Mouse (Mus musculus) forebrain, postnatal 0 days (tissue): ENCODE results near the gene Maml3. TPM values are rescaled to one million over a fixed set of nuclear protein-coding genes. Genes with fewer than 3 reads are reported as not detected.

Experiments used
- ATAC-seq: fragments of 200-750 bp; cut with Nextera tagmentation; 2 replicates; pipeline ENCODE4 v1.8.0; 2017; ENCODE audit warnings: mild to moderate bottlenecking, moderate library complexity
- DNase-seq: peaks from one replicate; pipeline ENCODE4 v3.0.0-alpha.2; 2015
- H3K27ac ChIP-seq: fragments of 300-500 bp; sonication (generic); 2 replicates; pipeline ENCODE4 v1.5.1; 2014; ENCODE audit warnings: low read depth, mild to moderate bottlenecking, antibody characterized with exemption, low read length, moderate library complexity, mixed read lengths
- H3K27me3 ChIP-seq: fragments of 300-500 bp; sonication (generic); 2 replicates; pipeline ENCODE4 v1.6.1; 2014; ENCODE audit warnings: mild to moderate bottlenecking, low read length, mixed read lengths; ENCODE audit not compliant: insufficient read depth
- H3K36me3 ChIP-seq: fragments of 300-500 bp; sonication (generic); 2 replicates; pipeline ENCODE4 v1.6.1; 2014; ENCODE audit warnings: mild to moderate bottlenecking, moderate library complexity; ENCODE audit not compliant: insufficient read depth
- H3K4me1 ChIP-seq: fragments of 300-500 bp; sonication (generic); 2 replicates; pipeline ENCODE4 v1.6.1; 2014; ENCODE audit warnings: antibody characterized with exemption; ENCODE audit not compliant: insufficient read depth
- H3K4me2 ChIP-seq: fragments of 300-500 bp; sonication (generic); 2 replicates; pipeline ENCODE4 v1.6.1; 2014; ENCODE audit warnings: low read depth, mild to moderate bottlenecking, moderate library complexity
- H3K4me3 ChIP-seq: fragments of 300-500 bp; sonication (generic); 2 replicates; pipeline ENCODE4 v1.5.1; 2014; ENCODE audit warnings: low read depth, low read length, mixed read lengths
- H3K9ac ChIP-seq: fragments of 300-500 bp; sonication (generic); 2 replicates; pipeline ENCODE4 v1.6.1; 2014; ENCODE audit warnings: mild to moderate bottlenecking
- H3K9me3 ChIP-seq: fragments of 300-500 bp; sonication (generic); 2 replicates; pipeline ENCODE4 v1.6.1; 2016; ENCODE audit warnings: low read length
- CTCF ChIP-seq: sonication (generic); IDR thresholded peaks from 2 replicates; pipeline ENCODE4 v1.5.1; 2016; ENCODE audit warnings: antibody characterized with exemption, control low read depth, low read depth
- WGBS: fragments of 180-500 bp; shearing (Covaris S2); extraction: QIAGEN DNeasy Blood & Tissue Kit; methylation state at CpG from one replicate; pipeline ENCODE4 v1.1.7; 2014; 5-methylcytosine and 5-hydroxymethylcytosine counted together
- polyA plus RNA-seq: library from polyadenylated mRNA; unstranded; fragments of >200 nt; fragmentation: Nextera tagmentation; extraction: Ambion mirVana; gene quantifications from 2 replicates; pipeline ENCODE4 v1.2.1, GENCODE M21; 2015
- total RNA-seq: library from RNA; depleted of rRNA; stranded (reverse); fragments of >200 nt; gene quantifications from 2 replicates; pipeline ENCODE4 v1.2.3, GENCODE M21; 2014

The Maml3 gene
- total and polyA plus RNA-seq, 2 experiments from 2014 or later, result 3.1 to 14.9 TPM

DNA sequence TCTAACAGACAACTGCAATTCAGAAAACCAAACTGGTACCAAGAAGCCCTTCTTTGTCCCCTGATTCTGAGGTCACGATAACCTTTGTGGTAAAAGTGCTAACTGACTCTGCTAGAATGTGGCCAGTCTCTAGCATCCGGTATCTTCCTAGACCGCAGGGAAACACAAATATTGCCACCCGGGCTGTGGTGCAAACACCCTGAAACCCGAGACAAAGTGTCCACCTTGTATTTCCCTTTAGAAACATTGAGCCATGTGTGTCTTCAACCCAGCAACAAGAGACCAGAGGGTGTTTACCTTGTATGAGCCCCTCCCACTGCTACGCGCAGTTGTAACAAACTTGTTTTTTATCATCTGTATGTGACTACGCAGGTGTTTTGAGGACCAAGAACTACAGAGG is 359.7 kb downstream of the Maml3 start:
- Histone ChIP-seq H3K27ac (no peak overlapping the region), H3K36me3 (no peaks in the 10 kb centered on the region), H3K4me2 (no peak overlapping the region), H3K9ac (no peak overlapping the region), H3K9me3 (no peaks in the 10 kb centered on the region), H3K4me3 (no peak overlapping the region), H3K27me3 (no peaks in the 10 kb centered on the region), H3K4me1 (peaks cover 14% of the 10 kb centered on the region)
- no peak for DNase-seq
- no peak for TF ChIP-seq CTCF
- WGBS, result 91% methylated on average over 8 of the region's 8 CpGs
- no peak for ATAC-seq

DNA sequence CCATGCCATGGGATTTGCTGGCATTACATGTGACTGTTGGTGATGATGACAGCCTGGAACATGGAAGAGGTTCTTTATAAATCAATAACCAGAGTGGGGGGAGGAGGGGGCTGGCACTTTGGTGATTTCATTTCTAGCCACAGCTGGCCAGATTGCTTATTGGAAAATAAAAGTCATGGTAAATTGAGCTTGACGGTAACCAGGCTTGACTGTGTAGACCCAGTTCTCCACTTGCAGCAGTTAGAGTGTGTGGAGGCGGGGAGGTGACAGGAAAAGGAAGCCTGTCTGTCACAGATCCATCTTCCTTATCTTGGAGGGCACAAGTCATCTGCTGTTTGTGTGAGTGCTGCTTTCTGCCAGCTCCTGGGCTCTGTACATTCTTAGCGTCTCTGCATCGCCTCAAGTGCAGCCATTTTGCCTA is 360.5 kb downstream of the Maml3 start:
- Histone ChIP-seq H3K27ac (no peak overlapping the region), H3K4me2 (no peak overlapping the region), H3K4me1 (peaks cover 9% of the 10 kb centered on the region), H3K4me3 (no peak overlapping the region), H3K27me3 (no peaks in the 10 kb centered on the region), H3K9ac (no peak overlapping the region), H3K9me3 (no peaks in the 10 kb centered on the region), H3K36me3 (no peaks in the 10 kb centered on the region)
- ATAC-seq, result no peak
- no peak for TF ChIP-seq CTCF
- 85% methylated on average over 4 of the region's 4 CpGs for WGBS
- DNase-seq, result no peak

DNA sequence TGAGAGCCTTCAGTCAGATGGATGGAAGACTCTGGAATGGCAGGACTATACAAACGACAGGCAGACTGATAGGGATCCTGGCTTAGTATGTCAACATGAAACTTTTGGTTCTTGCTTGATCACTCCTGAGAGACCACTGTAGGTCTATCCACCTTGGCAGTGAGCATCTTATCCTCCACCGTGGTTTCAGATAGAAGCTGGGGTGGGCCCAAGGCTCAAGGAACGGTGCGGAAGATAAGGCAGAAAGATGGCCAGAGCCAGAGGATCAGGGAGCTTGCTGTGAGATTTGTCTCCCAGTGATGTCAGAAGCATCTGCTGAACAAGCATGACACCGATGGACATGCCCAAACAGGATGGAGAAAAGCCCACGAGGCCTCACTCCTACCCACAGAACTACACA is 362.5 kb downstream of the Maml3 start:
- Histone ChIP-seq H3K27ac (no peak overlapping the region), H3K4me2 (no peak overlapping the region), H3K4me3 (no peak overlapping the region), H3K36me3 (no peaks in the 10 kb centered on the region), H3K4me1 (peaks cover 9% of the 10 kb centered on the region), H3K27me3 (no peaks in the 10 kb centered on the region), H3K9ac (no peak overlapping the region), H3K9me3 (no peaks in the 10 kb centered on the region)
- DNase-seq, result no peak
- no peak for ATAC-seq
- 95% methylated on average over 6 of the region's 6 CpGs for WGBS
- no peak for TF ChIP-seq CTCF

DNA sequence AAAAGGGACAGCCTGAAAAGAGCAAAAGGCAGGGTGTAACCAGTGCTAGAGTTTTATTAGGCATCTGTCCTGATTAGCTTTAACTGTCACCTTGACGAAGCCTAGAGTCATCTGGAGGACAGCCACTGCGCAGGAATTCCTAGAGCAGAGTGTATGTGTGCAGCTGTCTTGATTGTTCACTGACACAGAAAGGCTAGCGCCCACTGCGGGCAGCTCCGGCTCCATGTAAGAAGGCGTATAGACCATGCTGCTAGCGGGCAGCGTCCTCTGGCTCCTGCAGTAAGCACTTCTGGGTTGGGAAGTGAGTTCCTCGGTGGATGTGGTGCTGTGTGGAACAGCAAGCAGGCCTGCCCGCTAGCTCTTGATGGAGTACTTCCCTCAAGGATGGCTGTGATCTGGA is 363.1 kb downstream of the Maml3 start:
- DNase-seq (no peak), ATAC-seq (no peak)
- Histone ChIP-seq H3K9me3 (no peaks in the 10 kb centered on the region), H3K27me3 (no peaks in the 10 kb centered on the region), H3K27ac (no peak overlapping the region), H3K4me1 (peaks cover 9% of the 10 kb centered on the region), H3K4me3 (no peak overlapping the region), H3K4me2 (no peak overlapping the region), H3K36me3 (no peaks in the 10 kb centered on the region), H3K9ac (no peak overlapping the region)
- TF ChIP-seq CTCF, result no peak
- 76% methylated on average over 10 of the region's 10 CpGs for whole genome bisulfite sequencing

DNA sequence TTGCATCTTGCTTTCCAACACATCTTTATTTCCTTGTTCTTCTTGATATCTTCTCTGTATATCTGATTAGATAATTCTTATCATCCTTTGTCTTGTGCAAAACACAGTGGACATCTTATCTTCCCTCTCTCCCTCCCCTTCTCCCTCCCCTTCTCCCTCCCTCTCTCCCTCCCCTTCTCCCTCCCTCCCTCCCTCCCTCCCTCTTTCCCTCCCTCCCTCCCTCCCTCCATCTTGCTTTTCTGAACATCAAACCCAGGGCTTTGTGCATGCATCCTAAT is 365.1 kb downstream of the Maml3 start:
- TF ChIP-seq CTCF, result no peak
- Histone ChIP-seq H3K27me3 (no peaks in the 10 kb centered on the region), H3K36me3 (no peaks in the 10 kb centered on the region), H3K27ac (peak overlapping the region; percentile 72), H3K4me2 (no peak overlapping the region), H3K9ac (no peak overlapping the region), H3K4me3 (no peak overlapping the region), H3K9me3 (no peaks in the 10 kb centered on the region), H3K4me1 (peaks cover 9% of the 10 kb centered on the region)
- no peak for DNase-seq
- ATAC-seq, result no peak

GRCm38 (mm10) chr3:51739049-51739834 is 365.6 kb downstream of the Maml3 start:
- Histone ChIP-seq H3K27ac (peak overlapping the region; percentile 72), H3K9ac (peak overlapping the region; percentile 37), H3K36me3 (no peaks in the 10 kb centered on the region), H3K9me3 (no peaks in the 10 kb centered on the region), H3K27me3 (no peaks in the 10 kb centered on the region), H3K4me1 (peaks cover 9% of the 10 kb centered on the region), H3K4me2 (0 out of 2 replicates have a peak overlapping the region, but pooled peaks have one; percentile 13), H3K4me3 (no peak overlapping the region)
- WGBS, result 11% methylated on average over 12 of the region's 12 CpGs
- ATAC-seq (peak; percentile 94), DNase-seq (peak; percentile 68)
- peak; percentile 47 for TF ChIP-seq CTCF

DNA sequence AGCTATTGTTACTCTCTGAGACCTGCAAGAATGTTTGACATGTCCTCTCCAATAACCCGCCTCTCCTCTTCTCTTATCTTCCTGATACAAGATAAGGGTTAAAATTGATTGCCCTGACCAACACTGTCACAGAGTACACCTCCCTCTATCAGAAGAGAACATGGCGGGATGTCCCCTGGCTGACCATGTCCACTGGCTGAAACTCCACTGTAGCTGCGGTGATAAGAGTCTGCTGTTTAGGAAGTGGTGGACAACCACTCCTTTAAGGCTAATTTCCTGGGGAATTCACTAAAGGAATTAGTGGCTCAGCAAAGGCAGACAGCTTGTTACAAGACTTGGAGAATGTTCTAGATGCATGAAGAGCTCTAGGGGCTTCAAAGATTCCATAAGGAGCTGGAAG is 371.2 kb downstream of the Maml3 start:
- WGBS, result 92% methylated on average over 3 of the region's 3 CpGs

More for the DNA sequence above, 371.2 kb downstream of the Maml3 start:
- Histone ChIP-seq H3K9me3 (no peaks in the 10 kb centered on the region), H3K27ac (no peak overlapping the region), H3K9ac (no peak overlapping the region), H3K4me1 (peaks cover 8% of the 10 kb centered on the region), H3K36me3 (no peaks in the 10 kb centered on the region), H3K27me3 (no peaks in the 10 kb centered on the region), H3K4me2 (no peak overlapping the region), H3K4me3 (no peak overlapping the region)
- TF ChIP-seq CTCF, result no peak
- ATAC-seq, result no peak
- no peak for DNase-seq
